Mouse (Mus musculus): ENCODE results near the gene Lamtor5. TPM values are rescaled to one million over a fixed set of nuclear protein-coding genes. Genes with fewer than 3 reads are reported as not detected.

Gene Lamtor5
- total RNA-seq, 2 experiments from 2014 or later: 64.6 to 66.8 TPM

- DNase-seq (ENCODE audit: low spot score in 2 of 2): peak; percentile 66 to 73
- intact Hi-C loops (cut with DNase I): loop anchor here (5.0 kb wide), 1 partner anchor 55 kb away; the partner anchor contains the start of gene Lamtor5
Measured at GRCm38 (mm10) chr3:107332127-107332959, 53.7 kb downstream of the Lamtor5 start.

DNA sequence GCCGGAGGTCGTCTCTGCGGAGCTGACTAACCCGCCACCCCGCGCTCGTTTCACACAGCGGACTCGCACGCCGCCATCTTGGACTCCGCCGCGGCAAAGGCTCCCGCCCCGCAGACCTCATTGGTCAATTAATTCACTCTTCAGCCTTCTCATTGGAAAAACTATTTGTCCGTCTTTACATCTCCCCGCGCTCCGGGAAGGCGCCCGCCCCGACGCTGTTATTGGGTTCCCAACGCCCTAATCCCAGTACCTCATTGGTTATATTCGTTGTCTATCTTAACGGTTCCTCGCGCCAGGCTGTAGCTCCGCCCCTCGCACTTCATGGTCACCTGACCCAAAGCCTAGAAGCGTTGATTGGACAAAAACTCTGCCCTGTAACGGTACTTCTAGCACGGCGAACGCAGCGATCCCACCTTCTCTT, 54.3 kb downstream of the Lamtor5 start:
- peak; percentile 95 to 96 for DNase-seq (ENCODE audit: low spot score in 2 of 2)
- intact Hi-C loops (cut with DNase I): loop anchor here (5.0 kb wide), 1 partner anchor 56 kb away; the partner anchor contains the start of gene Lamtor5

Other genes starting within 250 kb of the Lamtor5 start
- 10 to 100 TPM; 30.7 to 31.1 TPM for gene Kcna3, start 242.7 kb upstream of the Lamtor5 start, total RNA-seq (2021)
- gene Kcna2, start 177.7 kb upstream of the Lamtor5 start, total RNA-seq (2021): 100 to 1,000 TPM; 148 to 155 TPM
- gene Kcna10, start 95.8 kb upstream of the Lamtor5 start, total RNA-seq (2021): under 1 TPM in 1 of 2 experiments, not detected in 1; 0.20 TPM
- gene Cym, start 57.1 kb upstream of the Lamtor5 start, total RNA-seq (2021): not detected
- not detected for gene A630076J17Rik, start 48.2 kb upstream of the Lamtor5 start, total RNA-seq (2021)
- not detected for gene Prok1, start 39.2 kb upstream of the Lamtor5 start, total RNA-seq (2021)
- 1 to 10 TPM; 1.7 to 2.4 TPM for gene Slc16a4, start 12.4 kb downstream of the Lamtor5 start, total RNA-seq (2021)
- gene Rbm15, start 54.8 kb downstream of the Lamtor5 start, total RNA-seq (2021): 10 to 100 TPM; 24.2 to 30.0 TPM
- 10 to 100 TPM; 65.5 to 73.0 TPM for gene Kcnc4, start 180.7 kb downstream of the Lamtor5 start, total RNA-seq (2021)
- 100 to 1,000 TPM; 377 to 415 TPM for gene Slc6a17, start 239.2 kb downstream of the Lamtor5 start, total RNA-seq (2021)

All from left cerebral cortex, postnatal 36 days (tissue).